Mouse (Mus musculus) limb, embryonic 14.5 days (tissue): Measurements from ENCODE around the gene Mapk8ip2. TPM values are rescaled to one million over a fixed set of nuclear protein-coding genes. Genes with fewer than 3 reads are reported as not detected.

ENCODE experiments used
- ATAC-seq: fragments of 200-750 bp; cut with Nextera tagmentation; 2 replicates; pipeline ENCODE4 v1.8.0; 2017; ENCODE audit warnings: low read depth, moderate number of reproducible peaks, moderate TSS enrichment; ENCODE audit not compliant: low FRiP score
- DNase-seq: peaks from one replicate; pipeline ENCODE4 v3.0.0-alpha.2; 2015; ENCODE audit warnings: low spot score
- H3K27ac ChIP-seq: fragments of 300-500 bp; sonication (generic); replicated peaks from 2 replicates; pipeline ENCODE4 v1.5.1; 2014; ENCODE audit warnings: low read depth, mild to moderate bottlenecking, low read length, moderate library complexity, mixed read lengths
- H3K27me3 ChIP-seq: fragments of 300-500 bp; sonication (generic); 2 replicates; pipeline ENCODE4 v1.6.1; 2014; ENCODE audit warnings: low read length, mixed read lengths; ENCODE audit not compliant: control insufficient read depth, insufficient read depth
- H3K36me3 ChIP-seq: fragments of 300-500 bp; sonication (generic); 2 replicates; pipeline ENCODE4 v1.6.1; 2014; ENCODE audit warnings: mild to moderate bottlenecking, low read length, moderate library complexity, mixed read lengths; ENCODE audit not compliant: control insufficient read depth, insufficient read depth
- H3K4me1 ChIP-seq: fragments of 300-500 bp; sonication (generic); 2 replicates; pipeline ENCODE4 v1.6.1; 2014; ENCODE audit warnings: antibody characterized with exemption, low read length, mixed read lengths; ENCODE audit not compliant: control insufficient read depth, insufficient read depth
- H3K4me2 ChIP-seq: fragments of 300-500 bp; sonication (generic); replicated peaks from 2 replicates; pipeline ENCODE4 v1.6.1; 2014; ENCODE audit warnings: low read depth, mild to moderate bottlenecking, low read length, moderate library complexity; ENCODE audit not compliant: severe bottlenecking
- H3K4me3 ChIP-seq: fragments of 300-500 bp; sonication (generic); replicated peaks from 2 replicates; pipeline ENCODE4 v1.5.1; 2014; ENCODE audit warnings: low read length
- H3K9ac ChIP-seq: fragments of 300-500 bp; sonication (generic); 2 replicates; pipeline ENCODE4 v1.6.1; 2014; ENCODE audit warnings: mild to moderate bottlenecking, low read depth, low read length, moderate library complexity; ENCODE audit not compliant: severe bottlenecking
- H3K9me3 ChIP-seq: fragments of 300-500 bp; sonication (generic); 2 replicates; pipeline ENCODE4 v1.6.1; 2016; ENCODE audit warnings: low read length; ENCODE audit not compliant: control insufficient read depth
- POLR2A ChIP-seq: fragments of 200-500 bp; IDR thresholded peaks from 2 replicates; pipeline ENCODE4 v1.8.0; 2012; ENCODE audit warnings: inconsistent platforms, mild to moderate bottlenecking, moderate library complexity, borderline replicate concordance; ENCODE audit not compliant: insufficient read depth, insufficient read length; ENCODE audit errors: extremely low read depth
- WGBS: fragments of 180-500 bp; shearing (Covaris S2); extraction: QIAGEN DNeasy Blood & Tissue Kit; methylation state at CpG from one replicate; pipeline ENCODE4 v1.1.7; 2014; 5-methylcytosine and 5-hydroxymethylcytosine counted together
- polyA plus RNA-seq, 2 experiments: library from polyadenylated mRNA; depleted of rRNA in 1 of 2; stranded (reverse) in 1 of 2; unstranded in 1 of 2; fragments of >200 nt; fragmentation: Nextera tagmentation in 1 of 2; extraction: Ambion mirVana in 1 of 2; gene quantifications; 2 replicates each; pipeline versions ENCODE4 v1.2.1 to v1.2.3; 2012 to 2014

Mapk8ip2 gene
- polyA plus RNA-seq, 2 experiments = 0.99 to 2.5 TPM

DNA sequence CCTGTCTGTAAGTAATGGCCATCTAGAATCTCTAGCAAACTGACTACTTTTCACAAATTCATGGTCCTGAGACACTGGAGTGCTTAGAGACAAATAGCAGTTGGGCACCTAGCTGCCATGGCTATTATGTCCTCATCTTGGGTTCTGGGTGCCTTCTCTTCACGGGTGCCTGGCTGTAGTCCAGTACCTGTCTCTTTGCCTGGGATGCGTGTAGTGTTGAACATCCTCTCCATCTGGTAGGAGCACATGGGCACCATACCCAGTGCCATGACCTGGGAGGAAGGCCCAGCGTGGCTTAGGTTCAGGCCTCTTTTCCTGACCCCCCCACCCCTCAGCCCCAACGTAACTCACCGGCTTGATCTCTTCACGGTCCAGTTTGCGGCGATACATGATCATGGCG, 31.8 kb upstream of the Mapk8ip2 start:
- no peaks in the 10 kb centered on the region for H3K27me3 ChIP-seq
- no peak for TF ChIP-seq POLR2A
- H3K9ac ChIP-seq = no peak overlapping the region
- no peak for ATAC-seq
- no peaks in the 10 kb centered on the region for H3K9me3 ChIP-seq
- H3K4me3 ChIP-seq = no peak overlapping the region
- WGBS = 87% methylated on average over 9 of the region's 9 CpGs
- no peaks in the 10 kb centered on the region for H3K4me1 ChIP-seq
- H3K27ac ChIP-seq = no peak overlapping the region
- no peak for DNase-seq
- no peak overlapping the region for H3K4me2 ChIP-seq
- H3K36me3 ChIP-seq = peaks cover 23% of the 10 kb centered on the region

DNA sequence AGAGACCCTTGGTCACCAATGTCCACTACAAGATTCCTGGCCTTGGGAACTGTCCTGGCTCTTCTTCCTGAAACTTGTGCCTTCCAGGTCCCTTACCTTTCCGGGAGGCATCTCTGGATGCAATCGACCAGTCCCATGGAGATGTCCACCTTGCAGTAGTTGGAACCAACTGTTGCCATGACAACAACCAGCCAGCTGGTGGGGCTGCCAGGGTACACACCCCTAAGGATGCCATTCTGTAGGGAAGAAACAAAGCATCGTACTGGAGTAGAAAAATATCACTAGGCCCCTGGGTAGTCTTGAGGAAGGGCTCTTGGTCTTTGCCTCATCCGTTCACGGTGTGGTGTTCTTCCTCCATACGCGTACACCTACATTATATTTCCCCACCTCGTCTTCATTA, 29.1 kb upstream of the Mapk8ip2 start:
- ATAC-seq (no peak), DNase-seq (no peak)
- H3K36me3 ChIP-seq = peaks cover 30% of the 10 kb centered on the region
- no peaks in the 10 kb centered on the region for H3K27me3 ChIP-seq
- no peaks in the 10 kb centered on the region for H3K9me3 ChIP-seq
- no peak overlapping the region for H3K9ac ChIP-seq
- WGBS = 86% methylated on average over 8 of the region's 8 CpGs
- no peak overlapping the region for H3K27ac ChIP-seq
- peaks cover 6% of the 10 kb centered on the region for H3K4me1 ChIP-seq
- no peak overlapping the region for H3K4me3 ChIP-seq
- no peak for TF ChIP-seq POLR2A
- no peak overlapping the region for H3K4me2 ChIP-seq

DNA sequence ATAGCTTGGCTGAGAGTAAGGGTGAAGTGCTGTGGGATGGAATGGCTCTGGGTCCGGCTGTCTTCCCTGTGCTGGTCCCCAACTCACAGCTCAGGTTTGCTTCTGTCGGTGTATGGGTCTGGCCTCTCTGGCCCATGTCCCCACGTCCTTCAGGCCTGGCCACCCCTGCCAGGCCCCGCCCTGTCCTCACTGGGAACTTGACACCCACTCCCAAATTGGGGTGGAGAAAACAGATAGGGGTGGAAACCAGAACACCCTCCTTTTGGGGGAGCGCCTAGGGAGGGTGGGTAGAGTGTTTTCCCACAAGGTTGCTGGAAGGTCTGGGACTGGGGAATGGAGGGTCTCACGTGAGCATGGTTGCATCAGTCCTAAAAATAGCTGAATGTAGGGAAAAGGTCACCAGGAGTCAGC, 28.0 kb upstream of the Mapk8ip2 start, which contains the start of gene Cpt1b:
Gene Cpt1b, minus strand, starts transcription at position 153 of the 411 bp plus-strand sequence.
- peaks cover 6% of the 10 kb centered on the region for H3K4me1 ChIP-seq
- TF ChIP-seq POLR2A = no peak
- ATAC-seq = no peak
- H3K27me3 ChIP-seq = no peaks in the 10 kb centered on the region
- H3K9me3 ChIP-seq = no peaks in the 10 kb centered on the region
- 29% methylated on average over 6 of the region's 6 CpGs for WGBS
- no peak within 1 kb of the TSS for H3K4me2 ChIP-seq
- no peak within 1 kb of the TSS for H3K9ac ChIP-seq
- H3K4me3 ChIP-seq = no peak within 1 kb of the TSS
- DNase-seq = no peak
- H3K27ac ChIP-seq = no peak within 1 kb of the TSS
- H3K36me3 ChIP-seq = peaks cover 23% of the 10 kb centered on the region

DNA sequence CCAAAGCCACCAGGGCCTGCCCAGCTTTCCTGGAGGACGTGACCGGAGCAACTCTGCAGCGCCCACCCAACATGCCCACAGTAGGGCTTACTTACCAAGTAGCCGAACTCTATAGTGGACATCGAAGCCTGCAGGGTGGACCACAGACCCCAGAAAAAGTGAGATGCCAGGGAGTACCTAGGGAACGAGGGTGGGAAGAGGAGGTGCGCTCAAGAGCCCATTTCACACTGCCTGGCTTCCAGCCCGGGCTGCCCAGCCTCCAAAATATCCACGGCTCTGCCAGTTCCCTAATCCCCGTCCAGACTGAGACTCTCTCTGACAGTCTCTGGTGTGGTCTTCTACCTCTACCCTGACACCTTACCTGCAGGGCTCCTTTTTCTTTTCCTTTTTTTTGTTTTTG, 27.0 kb upstream of the Mapk8ip2 start:
- TF ChIP-seq POLR2A = no peak
- no peak overlapping the region for H3K4me2 ChIP-seq
- peaks cover 6% of the 10 kb centered on the region for H3K4me1 ChIP-seq
- H3K36me3 ChIP-seq = peaks cover 23% of the 10 kb centered on the region
- H3K27me3 ChIP-seq = no peaks in the 10 kb centered on the region
- ATAC-seq (no peak), DNase-seq (no peak)
- 92% methylated on average over 9 of the region's 10 CpGs for WGBS
- H3K9ac ChIP-seq = no peak overlapping the region
- H3K27ac ChIP-seq = no peak overlapping the region
- no peak overlapping the region for H3K4me3 ChIP-seq
- H3K9me3 ChIP-seq = no peaks in the 10 kb centered on the region

DNA sequence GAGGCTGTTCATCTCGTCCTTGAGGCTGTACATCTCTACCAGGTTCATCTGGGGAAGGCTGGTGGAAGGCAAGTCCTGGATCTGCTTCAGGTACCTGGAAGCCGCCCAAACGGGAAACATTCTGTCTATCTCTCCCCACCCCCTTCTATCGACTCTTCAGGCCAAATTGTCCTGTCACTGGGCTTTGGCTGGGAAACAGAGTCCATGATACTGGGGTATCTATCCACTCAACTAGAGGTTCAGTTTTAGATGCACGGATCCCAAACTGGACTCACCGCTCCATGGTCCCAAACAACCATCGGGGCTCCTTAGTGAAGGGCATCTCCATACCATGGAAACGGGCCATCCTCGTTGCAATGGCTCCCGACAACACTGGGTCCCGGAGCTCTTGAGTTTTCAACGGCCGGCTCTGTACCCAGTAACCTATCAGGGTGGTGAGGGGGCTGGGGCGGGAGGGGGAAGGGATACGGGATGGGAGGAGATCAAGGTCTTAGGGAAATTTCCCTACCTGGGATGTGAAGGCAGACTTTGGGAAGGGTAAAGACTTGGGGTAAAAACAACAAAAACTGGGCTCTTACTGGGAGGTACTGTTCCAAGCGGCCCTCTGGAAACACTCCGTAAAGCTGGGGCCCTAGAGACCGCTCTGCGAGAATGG, 25.4 kb upstream of the Mapk8ip2 start:
- no peak for TF ChIP-seq POLR2A
- no peak for DNase-seq
- Histone ChIP-seq H3K4me1 (peaks cover 6% of the 10 kb centered on the region), H3K9me3 (no peaks in the 10 kb centered on the region), H3K4me2 (peak overlapping the region; percentile 92), H3K27me3 (no peaks in the 10 kb centered on the region), H3K27ac (no peak overlapping the region), H3K4me3 (peak overlapping the region; percentile 68), H3K9ac (peak overlapping the region; percentile 72; the same call in 1 of the 2 replicates), H3K36me3 (peaks cover 19% of the 10 kb centered on the region)
- ATAC-seq = no peak
- WGBS = 82% methylated on average over 19 of the region's 19 CpGs
